In genomic region chr13:105053618-105054017, GRCm38 (mm10) we compare ENCODE assay signal across 8 mouse cellular contexts. TPM values are rescaled to one million over a fixed set of nuclear protein-coding genes. Genes with fewer than 3 reads are reported as not detected.
DNase-seq lines count a peak whose midpoint lies in the region; ATAC-seq and TF ChIP-seq lines count a peak whose summit lies in the region.

No protein-coding gene starts in this region.

- peak; percentile 19 for ATAC-seq in midbrain, embryonic 16.5 days

- 1% methylated on average over 12 of the region's 12 CpGs for WGBS in midbrain, embryonic 16.5 days

- H3K27me3 ChIP-seq in midbrain, embryonic 16.5 days (ENCODE audit: control insufficient read depth, insufficient read depth, low read depth, low read length): no peaks in the 10 kb centered on the region

- H3K27ac ChIP-seq in left cerebral cortex, adult 2 months: peak overlapping the region; percentile 98
- H3K27ac ChIP-seq in midbrain, embryonic 16.5 days (ENCODE audit: low read length): peak overlapping the region; percentile 91

- peak overlapping the region; percentile 73 for H3K9ac ChIP-seq in midbrain, embryonic 16.5 days (ENCODE audit: low read depth, low read length)

- peak overlapping the region; percentile 92 for H3K4me3 ChIP-seq in left cerebral cortex, adult 2 months
- peak overlapping the region; percentile 66 for H3K4me3 ChIP-seq in midbrain, embryonic 16.5 days (ENCODE audit: low read depth, low read length)

- TF ChIP-seq CTCF in left cerebral cortex, adult 2 months (IDR thresholded peaks at IDR 0.05): no peak

- H3K36me3 ChIP-seq in midbrain, embryonic 16.5 days (ENCODE audit: control insufficient read depth, insufficient read depth, low read length): no peaks in the 10 kb centered on the region

- DNase-seq in layer of hippocampus, adult 11-12 months (ENCODE audit: low spot score): peak; percentile 37
- no peak for DNase-seq in layer of hippocampus, adult 9-10 months (ENCODE audit: low spot score)
- peak; percentile 62 for DNase-seq in cerebellum, adult 9-10 months
- DNase-seq in heart, adult 8-10 months (ENCODE audit: low spot score): peak; percentile 24
- peak; percentile 28 to 51 for DNase-seq in left cerebral cortex, adult 2 months (ENCODE audit: extremely low spot score in 1 of 2, low spot score in 2 of 2)
- DNase-seq in thymus, adult 18-20 months: no peak
- DNase-seq in gastrocnemius, adult 18-20 months (ENCODE audit: low spot score): no peak

- H3K4me2 ChIP-seq in midbrain, embryonic 16.5 days (ENCODE audit: low read length): peak overlapping the region; percentile 67

- intact Hi-C loops in left cerebral cortex, adult 2 months (cut with DNase I): loop anchor here (1.0 to 5.0 kb wide), 9 partner anchors 15 to 324 kb away; partner anchors contain the start of gene Cwc27

- H3K9me3 ChIP-seq in midbrain, embryonic 16.5 days (replicated peaks; ENCODE audit: control insufficient read depth, low read length, poor library complexity, severe bottlenecking): no peaks in the 10 kb centered on the region

- peaks cover 19% of the 10 kb centered on the region for H3K4me1 ChIP-seq in midbrain, embryonic 16.5 days (ENCODE audit: control insufficient read depth, insufficient read depth, low read length)

RNA-seq across cellular contexts. Expression of gene Rgs7bp, which starts 1.1 kb away (rescaled TPM):
- total RNA-seq in heart, adult 8-10 months (2022): 1 to 10 TPM; 5.1 to 6.3 (median 5.9) TPM
- total RNA-seq in left cerebral cortex, adult 2 months (2021): 100 to 1,000 TPM; 166 to 173 TPM
- 5.0 and 5.8 TPM in 2 replicates for polyA plus RNA-seq in midbrain, embryonic 16.5 days (2015; fragmentation: Nextera tagmentation; extraction: Ambion mirVana)
- total RNA-seq in gastrocnemius, adult 18-20 months (2021): 1 to 10 TPM in 1 of 2 experiments, under 1 TPM in 1; 0.71 to 1.0 TPM

RNA-seq across cellular contexts. Expression of gene 4933425L06Rik, which starts 28.3 kb away (rescaled TPM):
- total RNA-seq in heart, adult 8-10 months (2022): not detected
- total RNA-seq in left cerebral cortex, adult 2 months (2021): not detected
- polyA plus RNA-seq in midbrain, embryonic 16.5 days (2015; fragmentation: Nextera tagmentation; extraction: Ambion mirVana): not detected in 2 replicates
- total RNA-seq in gastrocnemius, adult 18-20 months (2021): not detected

Comparison
In these comparisons a context has a peak if more than half of its experiments do, and no peak if none do; other contexts are left out.
1. DNase-seq: peak in layer of hippocampus, adult 11-12 months (single experiment), cerebellum, adult 9-10 months (single experiment), heart, adult 8-10 months (single experiment) and left cerebral cortex, adult 2 months (2 of 2); none in layer of hippocampus, adult 9-10 months (single experiment), thymus, adult 18-20 months (0 of 2) and gastrocnemius, adult 18-20 months (single experiment).
2. RNA of gene Rgs7bp, which starts 1.1 kb away (total RNA-seq): 166 to 173 TPM in left cerebral cortex, adult 2 months; 5.1 to 6.3 TPM in heart, adult 8-10 months and 0.71 to 1.0 TPM in gastrocnemius, adult 18-20 months; every median in the first group is over 10 times any median in the second.